Mouse (Mus musculus) heart, embryonic 15.5 days (tissue): ENCODE measurements around the gene Cited2. TPM values are rescaled to one million over a fixed set of nuclear protein-coding genes. Genes with fewer than 3 reads are reported as not detected.

ENCODE experiments used
- ATAC-seq: fragments of 200-750 bp; cut with Nextera tagmentation; replicated peaks from 2 replicates; pipeline ENCODE4 v1.8.0; 2017; ENCODE audit warnings: low read depth, moderate TSS enrichment; ENCODE audit not compliant: insufficient number of reproducible peaks, insufficient read depth, low FRiP score
- H3K27ac ChIP-seq: fragments of 300-500 bp; sonication (generic); 2 replicates; pipeline ENCODE4 v1.5.1; 2015; ENCODE audit warnings: mild to moderate bottlenecking, inconsistent platforms
- H3K27me3 ChIP-seq: fragments of 300-500 bp; sonication (generic); 2 replicates; pipeline ENCODE4 v1.6.1; 2015; ENCODE audit warnings: inconsistent platforms
- H3K36me3 ChIP-seq: fragments of 300-500 bp; sonication (generic); 2 replicates; pipeline ENCODE4 v1.6.1; 2015; ENCODE audit warnings: mild to moderate bottlenecking, inconsistent platforms
- H3K4me1 ChIP-seq: fragments of 300-500 bp; sonication (generic); replicated peaks from 2 replicates; pipeline ENCODE4 v1.6.1; 2015; ENCODE audit warnings: inconsistent platforms
- H3K4me2 ChIP-seq: fragments of 300-500 bp; sonication (generic); 2 replicates; pipeline ENCODE4 v1.6.1; 2015; ENCODE audit warnings: inconsistent platforms, mild to moderate bottlenecking, moderate library complexity
- H3K4me3 ChIP-seq: fragments of 300-500 bp; sonication (generic); 2 replicates; pipeline ENCODE4 v1.5.1; 2015; ENCODE audit warnings: mild to moderate bottlenecking, inconsistent platforms
- H3K9ac ChIP-seq: fragments of 300-500 bp; sonication (generic); 2 replicates; pipeline ENCODE4 v1.6.1; 2015; ENCODE audit warnings: mild to moderate bottlenecking, inconsistent platforms
- H3K9me3 ChIP-seq: fragments of 300-500 bp; sonication (generic); replicated peaks from 2 replicates; pipeline ENCODE4 v1.6.1; 2016; ENCODE audit warnings: inconsistent platforms
- WGBS: fragments of 180-500 bp; shearing (Covaris S2); methylation state at CpG from one replicate; pipeline ENCODE4 v1.1.7; 2015; ENCODE audit warnings: mixed read lengths; 5-methylcytosine and 5-hydroxymethylcytosine counted together
- polyA plus RNA-seq: library from polyadenylated mRNA; unstranded; fragments of >200 nt; fragmentation: Nextera tagmentation; extraction: Ambion mirVana; gene quantifications from 2 replicates; pipeline ENCODE4 v1.2.1, GENCODE M21; 2015

Gene Cited2
- polyA plus RNA-seq, 1 experiment from 2014 or later = 29.8 TPM

DNA sequence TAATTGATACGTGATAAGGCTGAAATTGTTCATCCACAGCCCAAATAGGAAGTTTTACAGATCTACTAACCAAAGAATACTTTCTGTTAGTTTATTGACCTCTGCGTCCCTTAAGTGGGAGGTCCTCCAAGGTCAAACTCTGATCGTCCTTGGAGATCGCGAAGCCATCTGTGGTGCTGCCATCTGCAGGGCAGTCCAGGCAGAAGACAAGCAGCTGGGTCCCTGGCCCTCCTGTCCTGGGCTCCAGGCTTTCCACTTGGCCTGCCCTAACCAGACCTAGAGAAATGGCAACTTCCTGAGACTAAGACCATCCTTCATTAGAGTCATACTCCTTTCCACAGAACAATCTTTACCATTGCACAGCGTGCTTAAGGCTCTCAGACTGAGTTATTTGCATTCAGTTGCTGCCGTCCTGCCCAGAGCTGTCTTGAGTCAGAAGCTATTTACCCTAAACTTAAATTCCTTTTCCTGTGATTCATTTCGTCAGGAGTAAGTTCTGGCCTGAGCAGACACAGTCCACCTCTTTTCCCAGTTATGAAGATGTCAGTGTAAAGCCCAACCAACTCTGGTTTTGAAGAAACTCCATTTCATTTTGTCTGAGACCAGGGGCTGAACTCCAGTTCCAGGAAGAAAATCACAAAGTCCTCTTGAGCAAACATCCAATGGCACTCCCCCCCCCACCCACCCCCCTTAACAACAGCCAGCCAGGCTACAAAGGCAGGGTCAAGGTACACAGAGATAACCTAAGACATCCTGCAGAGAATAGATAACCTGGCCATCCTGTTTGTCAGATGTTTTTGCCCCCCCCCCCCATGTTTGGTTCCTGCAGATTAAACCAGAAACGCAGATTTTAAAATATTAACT is 38.0 kb downstream of the Cited2 start:
- Histone ChIP-seq H3K4me3 (no peak overlapping the region), H3K27ac (peak overlapping the region; percentile 58), H3K36me3 (no peaks in the 10 kb centered on the region), H3K9ac (no peak overlapping the region), H3K27me3 (no peaks in the 10 kb centered on the region), H3K4me1 (no peaks in the 10 kb centered on the region), H3K9me3 (no peaks in the 10 kb centered on the region), H3K4me2 (no peak overlapping the region)
- 60% methylated on average over 9 of the region's 9 CpGs for WGBS
- no peak for ATAC-seq

DNA sequence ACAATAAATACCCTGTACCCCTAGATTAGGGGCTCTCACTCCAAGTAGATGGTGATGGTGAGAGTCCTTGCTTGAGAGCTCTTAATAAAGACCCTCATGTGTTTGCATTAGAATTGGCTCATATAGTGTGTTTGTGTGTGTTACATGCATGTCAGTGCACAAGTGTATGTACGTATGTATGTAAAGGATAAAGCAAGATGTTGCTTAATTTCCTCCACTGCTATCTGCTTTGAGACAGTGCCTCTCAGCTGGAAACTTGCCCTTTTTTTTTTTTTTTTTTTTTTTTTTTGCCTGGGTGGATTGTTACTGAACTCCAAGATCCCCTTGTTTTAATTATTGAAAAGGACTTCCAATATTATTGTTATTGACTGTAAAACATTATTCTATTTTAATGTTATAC is 38.6 kb downstream of the Cited2 start:
- Histone ChIP-seq H3K9me3 (no peaks in the 10 kb centered on the region), H3K4me1 (no peaks in the 10 kb centered on the region), H3K27me3 (no peaks in the 10 kb centered on the region), H3K4me3 (no peak overlapping the region), H3K27ac (no peak overlapping the region), H3K4me2 (no peak overlapping the region), H3K9ac (no peak overlapping the region), H3K36me3 (no peaks in the 10 kb centered on the region)
- 79% methylated on average over 1 of the region's 1 CpGs for WGBS
- no peak for ATAC-seq

DNA sequence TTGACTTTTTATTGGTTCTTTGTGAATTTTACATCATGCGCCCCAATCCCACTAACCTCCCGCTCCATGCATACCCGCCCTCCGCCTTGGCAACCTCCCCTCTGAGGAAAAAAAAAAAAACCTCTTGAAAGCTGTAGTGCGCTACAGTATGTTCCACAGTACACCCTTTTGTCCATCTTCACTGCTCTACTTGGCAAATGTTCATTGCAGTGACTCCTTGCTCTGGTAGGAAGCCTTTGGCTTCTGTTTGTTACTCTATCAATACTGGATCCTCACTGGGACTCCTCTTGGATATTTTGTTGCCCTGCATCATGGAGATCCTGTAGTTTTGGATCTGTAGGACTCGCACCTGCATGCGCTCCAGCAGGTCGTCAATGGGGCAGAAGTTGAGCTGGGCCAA is 39.9 kb downstream of the Cited2 start:
- H3K4me2 ChIP-seq = no peak overlapping the region
- ATAC-seq = no peak
- H3K4me3 ChIP-seq = no peak overlapping the region
- H3K36me3 ChIP-seq = no peaks in the 10 kb centered on the region
- no peaks in the 10 kb centered on the region for H3K27me3 ChIP-seq
- no peak overlapping the region for H3K27ac ChIP-seq
- H3K9ac ChIP-seq = no peak overlapping the region
- 94% methylated on average over 8 of the region's 8 CpGs for WGBS
- H3K9me3 ChIP-seq = no peaks in the 10 kb centered on the region
- H3K4me1 ChIP-seq = no peaks in the 10 kb centered on the region

DNA sequence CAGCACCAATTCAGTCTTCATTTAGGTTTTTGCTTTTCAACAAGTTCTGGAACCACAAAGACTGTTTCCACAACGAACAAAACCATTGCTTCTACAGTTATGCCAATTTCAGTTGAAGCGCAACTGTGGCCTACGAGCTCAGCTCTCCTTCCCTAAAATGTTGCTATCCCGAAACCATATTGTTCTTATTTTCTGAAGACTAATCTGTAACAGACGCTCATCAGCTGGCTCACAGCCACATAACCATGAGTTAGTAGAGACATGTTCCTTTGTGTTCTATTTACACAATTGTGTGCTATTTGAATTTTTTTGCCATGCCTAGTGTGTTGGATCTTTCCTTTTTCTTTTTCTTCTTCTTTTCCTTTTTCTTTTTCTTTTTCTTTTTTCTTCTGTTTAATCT is 46.8 kb downstream of the Cited2 start:
- H3K9me3 ChIP-seq = no peaks in the 10 kb centered on the region
- no peak overlapping the region for H3K27ac ChIP-seq
- no peak overlapping the region for H3K4me3 ChIP-seq
- WGBS = 74% methylated on average over 5 of the region's 5 CpGs
- H3K27me3 ChIP-seq = no peaks in the 10 kb centered on the region
- no peak overlapping the region for H3K4me2 ChIP-seq
- H3K9ac ChIP-seq = no peak overlapping the region
- no peak for ATAC-seq
- peaks cover 6% of the 10 kb centered on the region for H3K4me1 ChIP-seq
- no peaks in the 10 kb centered on the region for H3K36me3 ChIP-seq

DNA sequence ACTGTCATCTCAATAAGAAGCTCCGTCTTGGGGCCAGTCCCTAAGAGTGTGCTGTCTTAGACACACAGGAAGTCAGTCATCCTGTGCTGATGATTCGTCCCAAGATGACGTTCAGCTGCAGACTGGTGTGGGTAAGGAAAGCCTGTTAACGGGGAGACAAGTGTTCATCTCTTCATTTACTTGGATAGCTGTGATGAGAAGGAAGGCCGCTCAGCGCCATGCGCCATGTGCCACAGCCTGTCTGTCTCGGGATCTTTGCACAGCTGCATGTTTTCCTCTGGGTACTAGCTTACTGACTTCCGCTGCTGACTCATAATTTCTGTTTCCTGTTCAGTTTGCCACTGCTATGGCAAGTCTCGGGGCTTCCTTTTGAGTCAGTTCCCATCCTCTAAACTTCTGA is 49.3 kb downstream of the Cited2 start:
- no peak for ATAC-seq
- Histone ChIP-seq H3K4me2 (no peak overlapping the region), H3K4me3 (no peak overlapping the region), H3K9me3 (no peaks in the 10 kb centered on the region), H3K9ac (no peak overlapping the region), H3K27me3 (no peaks in the 10 kb centered on the region), H3K36me3 (no peaks in the 10 kb centered on the region), H3K4me1 (peaks cover 10% of the 10 kb centered on the region), H3K27ac (no peak overlapping the region)
- WGBS = 69% methylated on average over 10 of the region's 10 CpGs

DNA sequence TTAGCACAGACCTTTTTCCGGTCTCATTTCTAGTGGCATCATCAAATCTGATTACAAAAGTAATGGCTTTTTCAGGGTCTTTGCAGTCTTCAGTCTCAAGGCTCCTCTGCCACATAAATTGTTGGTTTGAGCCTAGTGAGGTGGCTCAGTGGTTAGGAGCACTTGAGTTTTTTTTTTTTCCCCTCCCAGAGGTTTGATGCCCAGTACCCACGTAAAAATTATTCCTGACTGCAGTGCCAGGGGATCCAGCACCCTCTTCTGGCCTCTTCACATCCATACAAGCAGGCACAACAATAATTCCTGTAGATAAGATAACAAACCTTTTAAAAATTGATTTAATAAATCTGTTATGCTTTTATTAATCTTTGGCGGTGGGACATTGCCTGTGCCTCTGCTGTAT is 51.3 kb downstream of the Cited2 start:
- Histone ChIP-seq H3K27me3 (no peaks in the 10 kb centered on the region), H3K27ac (no peak overlapping the region), H3K9ac (no peak overlapping the region), H3K4me2 (no peak overlapping the region), H3K9me3 (no peaks in the 10 kb centered on the region), H3K4me1 (peaks cover 7% of the 10 kb centered on the region), H3K4me3 (no peak overlapping the region), H3K36me3 (no peaks in the 10 kb centered on the region)
- ATAC-seq = no peak
- 83% methylated on average over 3 of the region's 3 CpGs for WGBS

DNA sequence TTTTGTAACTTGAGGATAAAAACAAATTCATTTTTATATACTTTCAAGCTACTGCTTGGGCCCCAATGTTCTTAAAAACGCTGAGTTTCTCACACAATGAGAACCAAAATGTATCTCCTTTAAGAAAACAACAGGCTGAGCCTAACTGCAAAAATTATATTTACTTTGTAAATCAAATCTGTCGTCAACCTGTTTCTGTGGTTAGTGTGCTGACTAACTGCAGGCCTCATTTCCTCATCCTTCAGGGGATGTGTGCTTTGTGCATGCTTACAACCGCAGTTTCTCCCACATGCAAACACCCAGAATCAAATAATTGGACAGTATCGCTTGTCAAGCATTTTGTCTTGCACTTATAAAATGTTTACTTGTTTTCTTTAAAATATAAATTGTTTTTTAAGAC is 52.1 kb downstream of the Cited2 start:
- Histone ChIP-seq H3K27ac (no peak overlapping the region), H3K9ac (no peak overlapping the region), H3K4me3 (no peak overlapping the region), H3K4me2 (no peak overlapping the region), H3K9me3 (no peaks in the 10 kb centered on the region), H3K27me3 (no peaks in the 10 kb centered on the region), H3K4me1 (peaks cover 5% of the 10 kb centered on the region), H3K36me3 (no peaks in the 10 kb centered on the region)
- WGBS = 66% methylated on average over 4 of the region's 4 CpGs
- no peak for ATAC-seq

Other genes with a start within 250 kb of the Cited2 start
- 32.2 and 36.6 TPM in 2 replicates for gene Txlnb, start 73.0 kb downstream of the Cited2 start, polyA plus RNA-seq
- 4.6 and 4.7 TPM in 2 replicates for gene Heca, start 224.8 kb downstream of the Cited2 start, polyA plus RNA-seq